ENCODE assay signal across 9 mouse cellular contexts in genomic region chr2:155624730-155625129, GRCm38 (mm10). TPM values are rescaled to one million over a fixed set of nuclear protein-coding genes. Genes with fewer than 3 reads are reported as not detected.
DNase-seq lines count a peak whose midpoint lies in the region; ATAC-seq and TF ChIP-seq lines count a peak whose summit lies in the region.
"Had no signal": no experiment of that assay in that cellular context is flagged by ENCODE, and none has a peak within 500 bp of the region (broad histone marks: within the 10 kb centered on the region; RNA-seq: fewer than 3 reads in every experiment).

No protein-coding gene starts in this region.

- peak; percentile 93 to 98 (median 96) for TF ChIP-seq CTCF in MEL (IDR thresholded peaks at IDR 0.05 in 2 of 3, conservative IDR thresholded peaks at IDR 0.05 in 1 of 3; ENCODE audit: control insufficient read depth in 1 of 3, insufficient read depth in 1 of 3, low read depth in 2 of 3, low read length in 3 of 3, poor library complexity in 1 of 3, severe bottlenecking in 1 of 3)

- WGBS in forebrain, embryonic 13.5 days: 42% methylated on average over 10 of the region's 10 CpGs

- TF ChIP-seq RAD21 in MEL (IDR thresholded peaks at IDR 0.05; ENCODE audit: low read depth, low read length): peak; percentile 98

- peaks cover 0 to 12% of the 10 kb centered on the region in 2 experiments; a peak in 2 of 4 replicates for H3K4me1 ChIP-seq in MEL (ENCODE audit: control insufficient read depth in 1 of 2, insufficient read depth in 2 of 2, low read length in 2 of 2)
- H3K4me1 ChIP-seq in forebrain, embryonic 13.5 days: peaks cover 10% of the 10 kb centered on the region

- DNase-seq in kidney, adult 9 months: peak; percentile 30
- DNase-seq in kidney, postnatal 14 days: no peak
- DNase-seq in B cell, adult 2 months: peak; percentile 36 to 38
- peak; percentile 94 for DNase-seq in MEL (ENCODE audit: low read depth, low spot score)
- DNase-seq in fibroblast of lung, adult 2 months (ENCODE audit: low read depth): peak; percentile 29
- peak; percentile 70 for DNase-seq in retina, postnatal 1 day
- no peak for DNase-seq in layer of hippocampus, adult 9-10 months (ENCODE audit: low spot score)

- peaks cover 0 to 6% of the 10 kb centered on the region in 2 experiments; a peak in 2 of 4 replicates for H3K36me3 ChIP-seq in MEL (ENCODE audit: control insufficient read depth in 1 of 2, insufficient read depth in 2 of 2, low read length in 2 of 2)
- H3K36me3 ChIP-seq in forebrain, embryonic 13.5 days (ENCODE audit: poor library complexity, severe bottlenecking): no peaks in the 10 kb centered on the region
- H3K36me3 ChIP-seq: neural tube, embryonic 12.5 days had no signal

- no peak overlapping the region for H3K27ac ChIP-seq in MEL (ENCODE audit: control insufficient read depth, low read depth, low read length)
- no peak overlapping the region for H3K27ac ChIP-seq in forebrain, embryonic 13.5 days
- H3K27ac ChIP-seq: neural tube, embryonic 12.5 days had no signal

- no peaks in the 10 kb centered on the region; the same call in 1 of the 2 replicates for H3K79me2 ChIP-seq in MEL (ENCODE audit: control insufficient read depth, insufficient read depth, low read length, poor library complexity)

- ATAC-seq in forebrain, embryonic 13.5 days: no peak

- H3K4me2 ChIP-seq in forebrain, embryonic 13.5 days: no peak overlapping the region
- H3K4me2 ChIP-seq: neural tube, embryonic 12.5 days had no signal

- H3K9ac ChIP-seq in MEL (ENCODE audit: control insufficient read depth, low read depth, low read length, poor library complexity, severe bottlenecking): peak overlapping the region; percentile 43; the same call in 1 of the 2 replicates
- H3K9ac ChIP-seq in forebrain, embryonic 13.5 days: no peak overlapping the region
- H3K9ac ChIP-seq: neural tube, embryonic 12.5 days had no signal

- H3K9me3 ChIP-seq in MEL (replicated peaks; ENCODE audit: insufficient read depth, low read length): no peaks in the 10 kb centered on the region
- no peaks in the 10 kb centered on the region for H3K9me3 ChIP-seq in forebrain, embryonic 13.5 days (replicated peaks)
- H3K9me3 ChIP-seq: neural tube, embryonic 12.5 days had no signal

- H3K27me3 ChIP-seq in MEL (ENCODE audit: control insufficient read depth in 1 of 2, insufficient read depth in 2 of 2, low read length in 2 of 2): no peaks in the 10 kb centered on the region
- peaks cover 28% of the 10 kb centered on the region for H3K27me3 ChIP-seq in forebrain, embryonic 13.5 days

- H3K4me3 ChIP-seq in MEL (ENCODE audit: control insufficient read depth in 1 of 2, insufficient read depth in 1 of 2, low read depth in 2 of 2, low read length in 2 of 2): 0 out of 4 replicates have a peak overlapping the region, but pooled peaks of 1 of the 2 experiments have one; percentile 2
- no peak overlapping the region for H3K4me3 ChIP-seq in forebrain, embryonic 13.5 days
- H3K4me3 ChIP-seq: neural tube, embryonic 12.5 days had no signal

- no peak for TF ChIP-seq EP300 in MEL (IDR thresholded peaks at IDR 0.05; ENCODE audit: low read depth in 1 of 2, low read length in 2 of 2)

- TF ChIP-seq POLR2A in MEL (IDR thresholded peaks at IDR 0.05; ENCODE audit: control insufficient read depth in 1 of 2, insufficient read depth in 1 of 2, low read depth in 1 of 2, low read length in 2 of 2, poor library complexity in 1 of 2): no peak

TF ChIP-seq in MEL, 35 proteins besides CTCF, POLR2A, EP300 and RAD21:
- TF ChIP-seq MEF2A (IDR thresholded peaks at IDR 0.05; ENCODE audit: extremely low read depth, insufficient replicate concordance, low read depth, low read length, poor library complexity, severe bottlenecking) (no peak), CHD1 (IDR thresholded peaks at IDR 0.05; ENCODE audit: low read depth, low read length) (no peak), JUND (IDR thresholded peaks at IDR 0.05; ENCODE audit: low read depth, low read length) (no peak), UBTF (IDR thresholded peaks at IDR 0.05; ENCODE audit: borderline replicate concordance, insufficient read depth, low read depth, low read length) (no peak), MAZ (IDR thresholded peaks at IDR 0.05; ENCODE audit: low read depth, low read length) (no peak), GABPA (IDR thresholded peaks at IDR 0.05; ENCODE audit: low read depth, low read length) (no peak), MAFK (IDR thresholded peaks at IDR 0.05; ENCODE audit: borderline replicate concordance, low read depth, low read length) (no peak), ZNF384 (IDR thresholded peaks at IDR 0.05; ENCODE audit: low read depth, low read length) (no peak), MAX (IDR thresholded peaks at IDR 0.05; ENCODE audit: low read length) (peak; percentile 97), USF2 (IDR thresholded peaks at IDR 0.05; ENCODE audit: borderline replicate concordance in 1 of 2, insufficient read depth in 1 of 2, low read depth in 1 of 2, low read length in 2 of 2) (no peak), POLR2AphosphoS2 (IDR thresholded peaks at IDR 0.05; ENCODE audit: low read length) (no peak), ZKSCAN1 (IDR thresholded peaks at IDR 0.05; ENCODE audit: low read depth, low read length) (no peak), GATA1 (IDR thresholded peaks at IDR 0.05; ENCODE audit: low read depth, low read length) (no peak), ZMIZ1 (IDR thresholded peaks at IDR 0.05; ENCODE audit: low read depth, low read length) (no peak), MYC (IDR thresholded peaks at IDR 0.05; ENCODE audit: low read depth, low read length) (peak; percentile 100), SIN3A (IDR thresholded peaks at IDR 0.05; ENCODE audit: low read length) (peak; percentile 93), CHD2 (IDR thresholded peaks at IDR 0.05; ENCODE audit: low read length) (no peak), MXI1 (IDR thresholded peaks at IDR 0.05; ENCODE audit: low read depth, low read length) (peak; percentile 99), RCOR1 (IDR thresholded peaks at IDR 0.05; ENCODE audit: low read depth, low read length) (no peak), E2F4 (IDR thresholded peaks at IDR 0.05; ENCODE audit: borderline replicate concordance, low read depth, low read length) (no peak), TAL1 (IDR thresholded peaks at IDR 0.05; ENCODE audit: low read length) (no peak), NELFE (IDR thresholded peaks at IDR 0.05; ENCODE audit: low read depth, low read length) (no peak), TCF12 (IDR thresholded peaks at IDR 0.05; ENCODE audit: low read depth, low read length) (no peak), BHLHE40 (IDR thresholded peaks at IDR 0.05; ENCODE audit: borderline replicate concordance, low read depth, low read length) (no peak), KAT2A (conservative IDR thresholded peaks at IDR 0.05; ENCODE audit: low read depth, low read length) (no peak), POLR2AphosphoS5 (IDR thresholded peaks at IDR 0.05; ENCODE audit: borderline replicate concordance, low read depth, low read length) (no peak), USF1 (IDR thresholded peaks at IDR 0.05; ENCODE audit: low read depth, low read length) (peak; percentile 84), NRF1 (IDR thresholded peaks at IDR 0.05; ENCODE audit: insufficient read depth, low read depth, low read length, poor library complexity, severe bottlenecking) (no peak), HCFC1 (IDR thresholded peaks at IDR 0.05; ENCODE audit: low read depth, low read length) (0 out of 2 replicates have a peak, but pooled peaks have one; percentile 15), MYB (IDR thresholded peaks at IDR 0.05; ENCODE audit: low read depth, low read length) (no peak), ELF1 (IDR thresholded peaks at IDR 0.05; ENCODE audit: low read depth, low read length) (no peak), TBP (IDR thresholded peaks at IDR 0.05; ENCODE audit: low read depth, low read length) (no peak), SMC3 (IDR thresholded peaks at IDR 0.05; ENCODE audit: low read depth, low read length) (peak; percentile 95), ZC3H11A (IDR thresholded peaks at IDR 0.05; ENCODE audit: low read depth, low read length) (peak; percentile 91), ETS1 (IDR thresholded peaks at IDR 0.05; ENCODE audit: low read depth, low read length) (no peak)

RNA-seq across cellular contexts. Expression of gene Myh7b, which starts 13.7 kb away (rescaled TPM):
- total RNA-seq in MEL (2012; rRNA removed): 2.2 and 3.2 TPM in 2 replicates
- 1 to 10 TPM in 1 of 2 experiments, not detected in 1; 5.9 TPM for polyA plus RNA-seq in MEL (2012; ENCODE audit: insufficient read depth in 1 of 2, insufficient read length in 2 of 2, low read depth in 1 of 2, low replicate concordance in 2 of 2, missing spikeins in 1 of 2)
- 0.28 and 0.61 TPM in 2 replicates for polyA plus RNA-seq in forebrain, embryonic 13.5 days (2015; fragmentation: Nextera tagmentation; extraction: Ambion mirVana)

RNA-seq across cellular contexts. Expression of gene Gss, which starts 32.1 kb away (rescaled TPM):
- 21.9 and 22.8 TPM in 2 replicates for total RNA-seq in MEL (2012; rRNA removed)
- 10 to 100 TPM in 1 of 2 experiments, not detected in 1; 24.0 TPM for polyA plus RNA-seq in MEL (2012; ENCODE audit: insufficient read depth in 1 of 2, insufficient read length in 2 of 2, low read depth in 1 of 2, low replicate concordance in 2 of 2, missing spikeins in 1 of 2)
- 16.7 and 18.7 TPM in 2 replicates for polyA plus RNA-seq in forebrain, embryonic 13.5 days (2015; fragmentation: Nextera tagmentation; extraction: Ambion mirVana)

Comparison
In these comparisons a context has a peak if more than half of its experiments do, and no peak if none do; other contexts are left out.
1. DNase-seq: peak in kidney, adult 9 months (single experiment), B cell, adult 2 months (2 of 2), MEL (single experiment), fibroblast of lung, adult 2 months (single experiment) and retina, postnatal 1 day (single experiment); none in kidney, postnatal 14 days (single experiment) and layer of hippocampus, adult 9-10 months (single experiment).